22 mouse cellular contexts compared by ENCODE assay signal in genomic region chrX:76790613-76791012, GRCm38 (mm10).
DNase-seq lines count a peak whose midpoint lies in the region; ATAC-seq and TF ChIP-seq lines count a peak whose summit lies in the region.
"Had no signal": no experiment of that assay in that cellular context is flagged by ENCODE, and none has a peak within 500 bp of the region (broad histone marks: within the 10 kb centered on the region; RNA-seq: fewer than 3 reads in every experiment).

No protein-coding gene starts in this region.

- DNase-seq in heart, adult 2 months = no peak
- DNase-seq in heart, adult 18-20 months = no peak
- DNase-seq in left cerebral cortex, adult 2 months (ENCODE audit: extremely low spot score in 1 of 2, low spot score in 2 of 2) = no peak
- DNase-seq in left cerebral cortex, postnatal 4 days = no peak
- peak; percentile 4 for DNase-seq in 3T3-L1 (ENCODE audit: low read depth, low spot score)
- DNase-seq in NIH3T3 (ENCODE audit: low read depth) = peak; percentile 3
- no peak for DNase-seq in adrenal gland, adult 8-10 months
- DNase-seq: adrenal gland, postnatal 36 days; cerebellum, postnatal 25 days; heart, postnatal 14 days; right cerebral cortex, adult 18-20 months; spleen, adult 18-20 months; thymus, postnatal 14 days had no signal

- H3K79me2 ChIP-seq in heart, adult 2 months (replicated peaks; ENCODE audit: control insufficient read depth, insufficient read depth, low read length) = no peaks in the 10 kb centered on the region

- H3K36me3 ChIP-seq in heart, adult 2 months (ENCODE audit: control insufficient read depth, insufficient read depth, low read length) = no peaks in the 10 kb centered on the region
- H3K36me3 ChIP-seq: embryonic facial prominence, embryonic 12.5 days; heart, embryonic 10.5 days; limb, embryonic 13.5 days; neural tube, embryonic 13.5 days; stomach, embryonic 15.5 days had no signal

- intact Hi-C loops in heart, adult 2 months (cut with DNase I) = loop anchor here (2.0 kb wide), 1 partner anchor 930 kb away; no protein-coding TSS in a partner anchor
- intact Hi-C loops in left cerebral cortex, adult 2 months (cut with DNase I) = loop anchor here (10.0 kb wide), 2 partner anchors 494 to 724 kb away; partner anchors contain the start of gene Tbl1x
- intact Hi-C loops in left cerebral cortex, postnatal 4 days (cut with DNase I) = no loop called here

- no peak for TF ChIP-seq EP300 in heart, adult 2 months (IDR thresholded peaks at IDR 0.05; ENCODE audit: insufficient read depth, low read depth, low read length)

- H3K9ac ChIP-seq in heart, adult 2 months (ENCODE audit: low read depth, low read length) = no peak overlapping the region
- H3K9ac ChIP-seq: embryonic facial prominence, embryonic 12.5 days; limb, embryonic 13.5 days; neural tube, embryonic 13.5 days; stomach, embryonic 15.5 days had no signal

- peak; percentile 18; the same call in 1 of the 2 replicates for TF ChIP-seq CTCF in heart, adult 2 months (IDR thresholded peaks at IDR 0.05)
- peak; percentile 26 for TF ChIP-seq CTCF in left cerebral cortex, adult 2 months (IDR thresholded peaks at IDR 0.05)

- ATAC-seq in granulocyte monocyte progenitor cell, adult 5-6 weeks (replicated peaks; ENCODE audit: poor library complexity, severe bottlenecking) = no peak
- ATAC-seq: CD4-positive, CD25-positive, alpha-beta regulatory T cell, adult 4 months; intestine, embryonic 16.5 days had no signal

- no peaks in the 10 kb centered on the region for H3K27me3 ChIP-seq in heart, adult 2 months (ENCODE audit: control insufficient read depth, insufficient read depth, low read length)
- H3K27me3 ChIP-seq: embryonic facial prominence, embryonic 12.5 days; limb, embryonic 13.5 days; neural tube, embryonic 13.5 days; stomach, embryonic 15.5 days had no signal

- H3K27ac ChIP-seq in heart, adult 2 months = no peak overlapping the region
- no peak overlapping the region for H3K27ac ChIP-seq in left cerebral cortex, adult 2 months
- H3K27ac ChIP-seq: embryonic facial prominence, embryonic 12.5 days; heart, embryonic 10.5 days; limb, embryonic 13.5 days; macrophage; neural tube, embryonic 13.5 days; stomach, embryonic 15.5 days had no signal

- H3K4me3 ChIP-seq in heart, adult 2 months = no peak overlapping the region
- no peak overlapping the region for H3K4me3 ChIP-seq in left cerebral cortex, adult 2 months
- H3K4me3 ChIP-seq: embryonic facial prominence, embryonic 12.5 days; heart, embryonic 10.5 days; limb, embryonic 13.5 days; neural tube, embryonic 13.5 days; stomach, embryonic 15.5 days had no signal

- H3K4me1 ChIP-seq in heart, adult 2 months (ENCODE audit: control insufficient read depth, insufficient read depth, low read length) = no peaks in the 10 kb centered on the region
- H3K4me1 ChIP-seq: embryonic facial prominence, embryonic 12.5 days; heart, embryonic 10.5 days; limb, embryonic 13.5 days; neural tube, embryonic 13.5 days; stomach, embryonic 15.5 days had no signal

- TF ChIP-seq POLR2A in heart, adult 2 months (IDR thresholded peaks at IDR 0.05; ENCODE audit: insufficient read depth, low read depth, low read length) = no peak

Comparison
In these comparisons a context has a peak if more than half of its experiments do, and no peak if none do; other contexts are left out.
1. DNase-seq: peak in 3T3-L1 (single experiment) and NIH3T3 (single experiment); none in heart, adult 2 months (0 of 2), heart, adult 18-20 months (0 of 2), left cerebral cortex, adult 2 months (0 of 2), left cerebral cortex, postnatal 4 days (single experiment) and adrenal gland, adult 8-10 months (single experiment).